Mouse (Mus musculus): Measurements from ENCODE around the gene Med27. TPM values are rescaled to one million over a fixed set of nuclear protein-coding genes. Genes with fewer than 3 reads are reported as not detected.

The Med27 gene
- total RNA-seq, 2 experiments from 2014 or later: 14.4 to 15.4 TPM

DNA sequence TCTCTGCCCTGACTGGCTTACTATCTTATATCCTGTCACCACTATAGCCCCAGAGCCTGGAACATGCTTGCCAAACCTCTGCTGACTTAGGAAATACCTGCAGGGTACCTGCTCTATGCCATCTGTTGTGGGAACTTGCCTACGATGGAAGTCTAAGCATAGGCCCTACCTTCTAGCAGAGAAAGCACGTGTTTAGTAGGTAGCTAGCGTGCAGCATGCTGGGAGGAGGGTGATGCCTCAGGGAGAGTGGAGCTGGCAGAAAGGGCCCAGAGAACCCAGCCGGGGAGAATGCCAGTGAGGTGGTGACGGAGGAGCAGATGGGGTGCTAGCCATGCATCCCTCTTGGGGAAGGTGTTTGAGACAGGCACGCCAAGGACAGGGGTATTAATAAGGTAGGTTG, 89.8 kb downstream of the Med27 start:
- DNase-seq (ENCODE audit: low spot score): no peak

DNA sequence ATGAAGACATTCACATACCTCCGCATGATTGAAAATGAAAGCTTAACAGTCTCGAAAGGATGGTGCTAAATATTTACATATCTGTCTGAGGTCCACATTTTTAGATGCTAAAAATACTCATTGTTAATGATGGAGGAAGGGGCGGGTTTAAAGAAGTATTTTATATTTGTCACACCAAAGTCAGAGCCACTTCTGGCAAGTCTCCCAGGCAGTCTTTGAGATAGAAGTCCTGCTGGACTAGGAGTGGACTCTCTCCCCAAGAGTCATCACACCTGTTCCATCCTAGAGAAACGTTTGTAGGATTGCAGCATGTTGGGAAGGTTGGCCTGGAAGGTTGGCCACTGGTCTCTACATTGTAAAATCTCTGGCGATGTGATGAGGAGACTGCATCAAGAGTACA, 90.5 kb downstream of the Med27 start:
- DNase-seq (ENCODE audit: low spot score): no peak

DNA sequence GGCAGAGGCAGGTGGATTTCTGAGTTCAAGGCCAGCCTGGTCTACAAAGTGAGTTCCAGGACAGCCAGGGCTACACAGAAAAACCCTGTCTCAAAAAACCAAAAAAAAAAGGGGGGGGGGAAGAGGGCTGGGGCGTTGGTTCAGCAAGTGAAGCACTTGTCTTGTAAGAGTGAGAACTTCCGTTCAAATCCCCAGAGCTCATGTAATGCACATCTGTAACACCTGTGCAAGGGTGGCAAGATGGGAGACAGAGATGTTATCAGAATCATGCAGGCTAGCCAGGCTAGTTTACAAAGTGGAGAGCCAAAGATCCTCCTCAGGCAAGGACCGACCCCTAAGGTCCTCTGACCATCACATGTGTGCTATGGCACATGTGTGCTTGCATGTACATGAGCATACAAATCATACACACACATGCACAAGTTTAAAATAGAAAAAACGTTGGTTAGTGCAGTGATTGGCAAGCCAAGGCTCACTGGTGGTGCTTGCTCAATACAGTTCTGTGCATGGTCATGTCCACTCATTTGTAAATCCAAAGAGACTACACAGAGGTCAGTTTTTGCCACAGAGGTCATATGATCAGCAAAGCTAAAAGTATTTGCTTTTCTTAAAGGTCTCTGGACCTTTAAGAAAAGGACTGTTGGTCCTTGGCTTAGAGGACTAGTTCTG, 91.4 kb downstream of the Med27 start:
- DNase-seq (ENCODE audit: low spot score): no peak

DNA sequence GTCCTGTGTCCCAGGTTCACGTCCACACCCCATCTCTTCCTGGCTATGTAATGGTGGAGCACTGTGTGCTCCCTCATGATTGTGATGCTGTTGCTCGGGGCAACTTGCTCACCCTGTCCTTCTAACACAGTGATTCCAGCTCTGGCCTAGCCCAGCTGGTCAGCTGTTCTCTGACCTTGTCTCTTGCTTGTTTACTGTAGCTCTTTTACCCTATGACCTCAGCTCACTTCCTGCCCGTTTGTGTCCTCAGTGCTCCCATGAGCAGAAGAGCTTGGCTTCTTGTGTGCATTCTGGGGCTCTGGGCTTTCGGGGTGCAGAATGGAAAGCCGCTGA, 91.9 kb downstream of the Med27 start:
- no peak for DNase-seq (ENCODE audit: low spot score)

DNA sequence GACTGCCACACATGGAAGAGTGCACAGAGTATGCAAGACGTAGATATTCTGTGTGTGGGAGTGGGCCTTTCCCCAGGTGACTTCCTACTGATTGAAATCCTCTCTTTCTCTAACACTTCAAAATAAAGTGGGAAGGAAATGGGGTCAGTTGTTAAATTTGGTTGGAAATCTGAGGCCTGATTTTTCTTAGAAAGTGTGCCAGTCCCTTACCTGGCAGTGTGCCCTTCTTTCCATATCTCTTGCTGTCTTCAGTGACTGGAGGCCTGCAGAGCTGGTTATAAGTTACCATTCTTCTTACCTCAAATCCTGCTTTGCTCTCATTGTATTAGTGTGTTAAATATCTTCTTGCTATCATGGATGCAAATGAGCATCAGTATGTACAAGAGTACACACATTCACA, 92.4 kb downstream of the Med27 start:
- no peak for DNase-seq (ENCODE audit: low spot score)

DNA sequence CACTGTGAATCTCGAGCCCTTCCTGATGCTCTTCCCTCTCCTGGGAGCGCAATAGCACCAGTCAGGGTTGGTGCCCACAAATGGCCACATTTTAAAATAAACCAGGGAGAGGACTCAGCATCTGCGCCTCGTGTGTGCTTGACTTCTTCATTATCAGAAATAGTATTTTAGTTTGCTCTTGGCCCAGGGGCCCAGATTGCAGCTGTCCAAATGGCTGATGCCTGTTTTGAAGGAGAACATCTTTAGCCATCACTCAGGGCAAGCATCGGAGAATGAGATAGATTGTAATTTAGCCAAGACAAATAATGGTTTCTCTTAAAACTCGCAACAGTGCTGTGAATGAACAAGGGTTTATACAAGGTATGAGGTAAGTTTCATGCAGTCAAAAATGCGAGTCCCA, 92.8 kb downstream of the Med27 start:
- DNase-seq (ENCODE audit: low spot score): no peak

DNA sequence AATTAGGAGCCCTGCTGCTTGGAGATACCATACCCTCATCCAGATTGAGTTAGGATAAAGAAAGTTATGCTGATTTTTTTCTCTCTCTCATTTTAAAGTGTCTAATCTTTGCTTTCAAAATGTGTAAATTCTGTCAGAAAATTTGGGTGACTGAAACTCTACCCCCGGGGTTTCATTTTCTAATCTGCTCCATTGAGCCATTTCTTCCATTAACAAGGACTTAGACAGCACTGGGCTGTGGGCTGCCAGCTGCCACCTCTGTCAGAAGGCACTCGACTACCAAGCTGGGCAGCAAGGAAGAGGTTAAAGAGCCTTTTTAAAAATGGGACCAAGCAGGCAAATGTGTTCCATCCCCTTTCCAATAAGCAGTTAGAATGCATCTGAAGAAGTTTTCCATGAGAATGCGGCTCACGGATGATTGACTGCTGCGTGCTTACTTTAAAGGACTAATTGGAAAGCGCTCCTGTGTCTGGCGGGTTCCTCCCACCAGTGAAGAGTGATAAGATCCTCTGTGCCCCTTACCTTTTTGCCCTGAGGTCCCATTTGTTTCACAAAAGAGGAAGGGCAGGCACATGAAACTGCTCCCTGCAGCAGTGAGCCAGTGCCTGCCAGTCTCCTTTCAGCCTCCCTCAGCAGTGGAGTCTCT, 93.4 kb downstream of the Med27 start:
- DNase-seq (ENCODE audit: low spot score): no peak

DNA sequence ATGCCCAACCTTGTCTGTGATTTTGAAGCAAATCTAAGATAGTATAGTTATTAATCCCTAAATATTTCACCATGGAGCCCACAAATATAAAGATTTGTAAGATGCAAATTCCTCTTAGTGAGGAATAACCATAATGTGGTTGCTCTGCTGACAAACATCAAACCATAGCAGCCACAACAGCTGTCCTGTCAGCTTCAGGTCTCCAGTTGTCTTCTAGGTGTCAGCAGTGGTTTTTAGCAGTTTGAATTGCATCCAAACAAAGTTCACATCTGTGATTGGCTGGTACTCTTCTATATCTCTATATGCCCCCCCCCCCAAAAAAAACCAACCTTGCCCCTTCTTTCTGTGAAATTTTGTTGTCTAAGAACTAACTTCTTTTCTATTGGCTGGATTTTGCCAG, 95.7 kb downstream of the Med27 start:
- no peak for DNase-seq (ENCODE audit: low spot score)

DNA sequence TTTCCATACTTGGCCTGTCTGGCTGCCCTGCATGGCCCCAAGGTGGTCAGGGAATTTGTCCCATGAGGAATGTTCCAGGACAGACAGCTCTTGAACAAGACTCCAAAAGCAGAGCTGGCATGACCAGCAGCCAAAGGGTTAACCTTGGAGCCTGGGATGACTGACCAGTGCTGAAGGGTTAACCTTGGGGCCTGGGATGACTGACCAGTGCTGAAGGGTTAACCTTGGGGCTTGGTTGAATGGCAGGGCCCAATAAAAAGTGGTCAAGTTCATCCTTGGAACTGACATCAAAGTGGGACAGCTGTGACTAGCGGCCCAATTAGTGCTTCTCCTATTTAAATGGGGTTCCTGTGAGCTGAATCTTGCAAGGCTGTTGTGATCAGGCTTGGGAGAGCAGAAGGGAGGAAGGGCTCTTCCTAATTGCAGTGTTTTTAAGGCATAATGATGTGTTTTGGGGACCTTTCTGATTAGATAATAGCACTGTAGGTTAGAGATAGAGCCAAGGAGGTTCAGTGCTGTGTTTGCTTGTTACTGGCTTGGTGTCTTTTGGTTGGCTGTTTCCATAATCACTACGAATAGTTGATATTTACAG, 97.1 kb downstream of the Med27 start:
- no peak for DNase-seq (ENCODE audit: low spot score)

DNA sequence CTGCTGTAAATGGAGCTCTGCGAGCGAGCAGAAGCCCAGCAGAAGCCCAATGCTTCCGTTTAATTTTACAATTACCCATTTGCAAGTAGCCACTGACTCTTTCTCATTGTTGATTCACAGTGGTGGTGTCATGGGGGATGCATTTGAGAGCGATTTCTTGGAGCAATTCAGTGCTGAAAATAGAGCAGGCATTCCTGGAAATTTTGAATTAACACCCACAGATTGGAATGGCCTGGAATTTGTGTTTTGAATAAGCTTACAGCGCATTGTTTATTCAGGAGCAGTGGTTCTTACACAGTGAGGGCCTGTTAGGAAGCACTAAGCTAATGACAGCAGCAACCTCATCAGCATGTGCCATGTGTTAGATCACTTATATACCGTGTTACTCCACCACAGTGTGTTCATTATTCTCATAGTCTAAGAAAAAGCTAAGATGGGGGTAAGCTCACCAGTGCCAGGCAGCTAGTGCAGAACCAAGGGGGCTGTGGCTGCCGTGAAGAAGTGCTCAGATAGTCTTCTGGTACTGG, 101.9 kb downstream of the Med27 start:
- no peak for DNase-seq (ENCODE audit: low spot score)

DNA sequence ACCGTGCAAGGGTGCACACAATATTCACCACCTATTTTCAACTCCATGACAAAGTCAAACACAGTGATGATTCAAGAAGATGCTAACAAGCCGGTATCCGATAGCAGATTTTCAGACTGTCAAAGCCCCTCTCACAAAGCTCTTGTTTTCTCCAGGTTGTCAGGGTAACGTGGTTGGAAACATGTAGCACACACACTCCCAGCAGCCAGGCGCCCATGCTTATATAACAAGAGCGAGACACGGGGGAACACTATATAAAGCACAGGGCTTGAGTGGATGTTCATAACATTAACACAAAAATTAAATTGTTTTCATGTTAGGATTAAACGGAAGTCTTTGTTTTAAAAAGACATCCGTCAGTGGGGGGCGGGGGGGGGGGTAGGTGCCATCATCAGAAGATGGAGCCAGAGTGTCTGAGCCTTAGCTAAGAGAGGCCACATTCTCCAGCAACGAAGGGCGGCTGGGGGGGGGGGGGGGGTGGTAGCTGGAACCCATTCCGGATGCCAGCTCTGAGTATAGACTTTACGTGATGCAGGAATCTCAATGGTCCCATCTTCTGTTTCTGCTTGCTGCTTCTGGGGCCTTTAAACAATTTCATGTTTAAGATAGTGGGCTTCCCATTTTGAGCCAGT, 104.9 kb downstream of the Med27 start:
- no peak for DNase-seq (ENCODE audit: low spot score)

DNA sequence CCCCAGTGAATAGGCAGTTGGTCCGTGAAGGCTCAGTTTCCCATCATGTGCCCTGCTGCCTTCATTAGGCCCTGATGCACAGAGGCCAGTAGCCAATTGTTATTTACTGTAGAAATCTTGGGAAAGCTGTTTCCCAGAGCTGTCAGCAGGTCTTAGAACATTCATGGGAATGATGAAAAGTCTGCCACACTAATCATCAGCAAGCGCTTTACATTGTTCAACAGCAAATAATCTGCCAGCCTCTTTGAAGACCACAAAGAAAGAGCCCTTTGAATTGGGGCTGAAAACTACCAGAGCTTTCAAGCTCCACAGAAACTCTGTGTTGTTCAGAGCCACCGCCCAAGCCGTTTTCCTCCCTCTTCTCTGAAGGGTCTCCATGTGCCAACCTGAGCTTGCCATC, 106.8 kb downstream of the Med27 start:
- DNase-seq (ENCODE audit: low spot score): no peak

DNA sequence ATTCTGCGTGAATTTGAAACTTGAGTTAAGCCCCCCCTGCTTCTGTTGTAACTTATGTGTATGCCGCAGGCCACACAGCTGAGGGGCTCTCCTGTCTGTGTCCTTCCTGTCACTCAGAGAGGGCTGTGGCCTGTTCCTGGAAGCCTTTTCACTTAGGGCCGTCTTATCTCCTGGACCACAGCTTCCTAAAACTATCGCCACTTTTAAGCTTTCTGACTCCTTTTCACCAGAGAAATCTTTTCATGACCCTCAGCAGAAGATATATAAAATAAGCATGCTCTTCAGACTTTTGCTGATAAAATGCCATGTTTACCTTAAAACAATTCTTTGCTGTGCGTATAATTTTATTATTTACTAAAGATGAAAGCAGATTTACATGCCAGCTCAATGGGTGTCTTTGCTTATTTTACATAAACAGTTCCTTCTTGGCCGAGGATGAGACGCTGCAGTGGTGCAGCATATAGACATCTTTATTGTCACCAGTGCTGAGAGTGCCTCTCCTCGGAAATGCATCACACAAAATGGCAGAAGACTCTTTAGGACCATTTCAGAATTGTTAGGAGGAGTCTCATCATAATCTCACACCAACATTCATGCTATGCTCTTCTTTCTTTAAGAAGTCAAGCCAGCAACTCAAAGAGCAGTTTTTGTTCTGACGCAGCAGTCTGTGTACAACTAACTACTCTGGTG, 110.2 kb downstream of the Med27 start:
- DNase-seq (ENCODE audit: low spot score): no peak

DNA sequence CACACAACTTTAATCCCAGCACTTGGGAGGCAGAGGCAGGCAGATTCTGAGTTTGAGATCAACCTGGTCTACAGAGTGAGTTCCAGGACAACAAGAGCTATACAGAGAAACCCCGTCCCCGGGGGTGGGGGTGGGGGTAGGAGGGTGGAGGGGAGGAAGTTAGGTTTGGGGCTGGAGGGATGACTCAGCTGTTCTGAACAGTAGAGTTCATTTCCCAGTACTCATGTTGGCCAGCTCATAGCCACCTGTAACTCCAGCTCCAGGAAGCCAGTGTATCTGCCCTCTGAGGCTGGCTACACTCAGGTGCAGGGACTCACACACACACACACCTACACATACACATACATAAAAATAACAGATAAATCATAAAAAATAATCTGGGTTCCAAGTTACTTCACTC, 111.1 kb downstream of the Med27 start:
- DNase-seq (ENCODE audit: low spot score): no peak

DNA sequence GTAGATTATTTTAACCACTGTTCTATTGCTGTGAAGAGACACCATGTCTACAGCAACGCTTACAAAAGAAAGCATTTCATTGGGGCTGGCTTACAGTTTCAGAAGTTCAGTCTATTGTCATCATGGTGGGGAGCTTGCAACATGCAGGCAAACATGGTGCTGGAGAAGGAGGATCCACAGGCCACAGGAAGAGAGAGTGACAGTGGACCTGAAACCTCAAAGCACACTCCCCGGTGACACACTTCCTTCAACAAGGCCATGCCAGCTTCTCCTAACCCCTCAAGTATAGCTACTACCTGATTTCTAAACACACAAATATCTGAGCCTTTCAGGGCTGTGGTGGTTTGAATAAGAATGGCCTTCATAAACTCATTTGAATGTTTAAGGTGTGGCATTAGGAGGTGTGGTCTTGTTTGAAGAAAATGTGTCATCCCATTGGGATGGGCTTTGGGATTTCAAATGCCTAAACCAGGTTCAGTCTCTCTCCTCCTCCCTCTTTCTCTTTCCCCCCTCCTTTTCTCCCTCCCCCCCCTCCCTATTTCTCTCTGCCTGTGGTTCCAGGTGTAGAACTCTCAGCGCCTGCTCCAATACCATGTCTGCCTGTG, 111.8 kb downstream of the Med27 start:
- no peak for DNase-seq (ENCODE audit: low spot score)

DNA sequence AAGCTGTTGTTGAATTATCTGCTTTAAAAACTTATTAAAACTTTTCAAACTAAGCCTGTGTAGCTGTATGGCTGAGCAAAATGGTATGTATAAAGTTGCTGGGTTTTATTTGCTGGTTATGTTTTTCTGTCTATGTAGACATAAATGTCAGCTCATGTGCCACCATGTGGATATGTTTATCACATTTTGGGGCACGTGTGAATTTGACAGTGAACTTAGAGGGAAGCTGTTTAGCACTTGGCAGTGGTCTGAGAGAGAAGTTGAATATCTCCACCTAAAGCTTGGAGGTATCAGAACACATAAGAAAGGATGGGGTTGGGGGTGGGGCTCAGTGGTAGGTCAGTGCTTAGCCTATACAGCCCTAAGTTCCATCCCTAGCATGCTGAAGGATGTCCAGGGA, 113.0 kb downstream of the Med27 start:
- DNase-seq (ENCODE audit: low spot score): no peak

DNA sequence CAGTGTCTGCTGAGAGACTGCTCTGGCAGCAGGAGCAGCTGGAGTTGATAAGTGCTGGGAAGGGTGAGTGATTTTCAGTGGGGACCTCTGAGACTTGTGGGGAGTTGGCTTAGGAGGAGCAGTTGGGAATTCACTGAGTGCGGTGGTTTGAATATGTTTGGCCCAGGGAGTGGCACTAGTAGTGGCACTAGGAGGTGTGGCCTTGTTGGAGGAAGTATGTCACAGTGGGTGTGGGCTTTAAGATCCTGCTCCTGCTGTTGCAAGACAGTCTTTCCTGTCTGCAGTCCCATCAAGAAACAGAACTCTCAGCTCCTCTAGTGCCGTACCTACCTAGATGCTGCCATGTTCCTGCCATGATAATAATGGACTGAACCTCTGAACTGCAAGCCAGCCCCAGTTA, 115.2 kb downstream of the Med27 start:
- no peak for DNase-seq (ENCODE audit: low spot score)

DNA sequence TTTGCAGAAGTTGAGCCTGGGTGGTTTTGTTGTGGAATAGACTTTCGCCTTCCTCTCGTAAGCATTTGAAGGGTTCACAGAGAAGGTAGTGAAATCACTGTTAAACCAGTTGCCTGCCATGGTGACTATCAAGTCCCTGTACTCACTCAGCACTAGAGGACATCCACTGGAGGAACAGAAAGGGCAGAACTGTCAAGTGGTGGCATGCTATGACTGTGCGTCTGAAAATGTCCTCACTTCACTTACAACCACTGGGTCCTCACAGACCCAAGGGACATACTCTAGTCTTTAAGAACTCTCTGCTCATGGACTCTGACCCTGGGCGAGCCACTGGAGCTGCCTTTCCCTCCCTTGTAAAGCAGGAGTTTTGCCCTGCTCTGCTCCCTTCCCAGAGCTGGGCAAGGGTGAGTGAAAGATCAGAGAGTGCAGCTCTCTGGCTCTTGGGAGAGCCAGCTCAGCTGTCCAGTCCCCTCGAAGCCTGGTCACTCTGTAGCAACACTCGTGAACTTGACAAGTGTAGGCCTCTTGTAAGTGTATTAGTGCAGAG, 116.5 kb downstream of the Med27 start:
- DNase-seq (ENCODE audit: low spot score): no peak

DNA sequence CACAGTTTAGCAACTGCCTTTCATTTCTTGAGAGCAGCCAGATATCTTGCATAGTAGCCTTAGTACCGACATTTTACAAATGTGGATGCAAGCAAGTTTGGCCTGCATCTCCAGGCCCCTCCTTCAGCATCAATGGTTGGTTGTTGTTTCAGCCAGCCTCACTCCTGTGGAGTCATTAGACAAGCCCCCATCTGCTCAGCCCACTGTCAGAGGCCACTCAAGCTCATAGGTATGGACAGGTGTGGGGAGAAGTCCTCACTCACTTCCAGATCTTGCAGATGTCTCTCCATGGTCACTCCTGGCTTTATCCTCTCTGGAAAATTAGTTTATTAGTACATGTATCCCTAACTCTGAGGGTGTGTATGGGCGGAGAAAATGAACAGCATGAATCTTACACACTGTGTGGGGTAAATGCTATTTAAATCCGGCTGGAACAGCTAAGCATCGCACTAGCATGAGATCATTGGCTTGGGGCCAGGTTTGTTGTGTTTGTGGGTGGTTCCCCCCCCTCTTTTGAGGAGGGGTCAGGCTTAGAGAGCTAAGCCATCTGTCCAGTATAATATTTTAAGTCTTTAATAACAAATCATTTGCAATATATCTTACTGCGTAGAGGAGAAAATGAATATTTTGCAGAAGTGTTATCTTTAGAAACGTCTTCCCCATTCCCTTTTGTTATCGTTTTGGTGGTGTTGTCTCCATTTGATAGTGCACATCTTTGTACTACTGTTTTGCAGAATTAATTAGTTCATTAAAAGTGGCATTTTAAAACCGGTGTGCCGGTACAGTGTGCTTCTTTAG, 118.4 kb downstream of the Med27 start:
- DNase-seq (ENCODE audit: low spot score): no peak

DNA sequence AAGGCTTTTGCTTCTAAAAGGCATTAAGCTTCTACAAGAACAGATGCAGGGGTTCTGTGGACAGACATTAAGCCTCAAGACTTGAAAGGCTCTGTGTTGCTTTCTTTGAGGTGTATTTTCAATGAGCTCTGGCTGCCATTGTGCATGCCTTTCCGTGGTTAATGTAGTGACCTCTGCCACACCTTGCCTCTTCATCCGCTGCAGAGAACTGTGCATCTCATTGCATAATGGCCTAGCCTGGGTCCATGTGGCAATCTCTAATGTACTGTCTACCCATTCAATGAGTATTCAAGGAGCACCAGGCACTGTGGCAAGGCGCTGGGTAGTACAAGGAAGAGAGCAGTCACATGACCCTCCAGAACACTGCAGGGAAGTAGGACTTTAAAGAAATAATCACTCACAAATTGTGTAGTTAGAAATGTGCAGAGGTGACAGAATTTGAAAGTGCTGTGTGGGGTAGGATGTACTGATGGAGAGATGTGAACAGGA, 119.1 kb downstream of the Med27 start:
- DNase-seq (ENCODE audit: low spot score): no peak
